In genomic region chr9:24967571-24967970, GRCm38 (mm10) we compare ENCODE assay signal across 13 mouse cellular contexts.
A peak's percentile ranks its signal among the peaks of the same experiment; 100 is the strongest.
DNase-seq lines count a peak whose midpoint lies in the region; ATAC-seq and TF ChIP-seq lines count a peak whose summit lies in the region.
"Had no signal": no experiment of that assay in that cellular context is flagged by ENCODE, and none has a peak within 500 bp of the region (broad histone marks: within the 10 kb centered on the region; RNA-seq: fewer than 3 reads in every experiment).

No protein-coding gene starts in this region.

- no peak overlapping the region for H3K4me2 ChIP-seq in heart, postnatal 0 days (ENCODE audit: low read depth, low read length)
- H3K4me2 ChIP-seq in lung, embryonic 15.5 days, result no peak overlapping the region; the same call in 1 of the 2 replicates

- no peak overlapping the region for H3K9ac ChIP-seq in heart, postnatal 0 days (replicated peaks; ENCODE audit: low read depth, low read length)
- H3K9ac ChIP-seq in lung, embryonic 15.5 days, result no peak overlapping the region

- WGBS in heart, postnatal 0 days, result 63% methylated on average over 10 of the region's 10 CpGs
- 72% methylated on average over 10 of the region's 10 CpGs for WGBS in lung, embryonic 15.5 days

- no peaks in the 10 kb centered on the region for H3K36me3 ChIP-seq in heart, postnatal 0 days (replicated peaks; ENCODE audit: control insufficient read depth, insufficient read depth, low read length)
- no peaks in the 10 kb centered on the region for H3K36me3 ChIP-seq in lung, embryonic 15.5 days

- TF ChIP-seq EP300 in heart, postnatal 0 days (IDR thresholded peaks at IDR 0.05; ENCODE audit: low read depth), result no peak

- intact Hi-C loops in heart, postnatal 14 days (cut with DNase I), result no loop called here

- H3K4me1 ChIP-seq in heart, postnatal 0 days (ENCODE audit: control insufficient read depth, insufficient read depth), result peaks cover 32% of the 10 kb centered on the region
- no peaks in the 10 kb centered on the region for H3K4me1 ChIP-seq in lung, embryonic 15.5 days

- H3K4me3 ChIP-seq in heart, postnatal 0 days (ENCODE audit: low read depth, low read length), result no peak overlapping the region
- no peak overlapping the region for H3K4me3 ChIP-seq in lung, embryonic 15.5 days
- H3K4me3 ChIP-seq: myocyte had no signal

- H3K27me3 ChIP-seq in heart, postnatal 0 days (ENCODE audit: control insufficient read depth, insufficient read depth, low read length), result no peaks in the 10 kb centered on the region
- H3K27me3 ChIP-seq in lung, embryonic 15.5 days, result no peaks in the 10 kb centered on the region

- TF ChIP-seq CTCF in heart, postnatal 0 days (IDR thresholded peaks at IDR 0.05; ENCODE audit: low read depth), result peak; percentile 32; the same call in 1 of the 2 replicates

- no peaks in the 10 kb centered on the region for H3K9me3 ChIP-seq in heart, postnatal 0 days (replicated peaks; ENCODE audit: control insufficient read depth, low read length)
- no peaks in the 10 kb centered on the region for H3K9me3 ChIP-seq in lung, embryonic 15.5 days

- ATAC-seq in cerebellum, adult (ENCODE audit: insufficient number of reproducible peaks, low FRiP score, low TSS enrichment), result no peak
- ATAC-seq in heart, postnatal 0 days (ENCODE audit: insufficient read depth, low read depth), result peak; percentile 62
- ATAC-seq in lung, embryonic 15.5 days (ENCODE audit: borderline replicate concordance, extremely low read depth, low FRiP score, low TSS enrichment), result peak; percentile 55
- ATAC-seq: forebrain, embryonic 16.5 days had no signal

- H3K27ac ChIP-seq in heart, postnatal 0 days (ENCODE audit: low read depth), result no peak overlapping the region
- no peak overlapping the region for H3K27ac ChIP-seq in lung, embryonic 15.5 days

- DNase-seq in cerebellum, postnatal 10 days, result peak; percentile 72 to 76
- DNase-seq in heart, postnatal 0 days (ENCODE audit: low spot score), result no peak
- DNase-seq in heart, postnatal 14 days, result no peak
- DNase-seq in lung, adult 18-20 months, result no peak
- DNase-seq in retina, embryonic 14.5 days (ENCODE audit: low spot score), result peak; percentile 44
- DNase-seq in thymus, postnatal 0 days (ENCODE audit: low spot score), result no peak
- DNase-seq: cerebellum, adult 2 months; gastrocnemius, postnatal 14 days; spleen, adult 18-20 months had no signal

Comparison
In these comparisons a context has a peak if more than half of its experiments do, and no peak if none do; other contexts are left out.
1. DNase-seq: peak in cerebellum, postnatal 10 days (2 of 2) and retina, embryonic 14.5 days (single experiment); none in heart, postnatal 0 days (single experiment), heart, postnatal 14 days (0 of 2), lung, adult 18-20 months (0 of 2) and thymus, postnatal 0 days (single experiment).